Mouse (Mus musculus) kidney, postnatal 0 days (tissue): ENCODE measurements around the gene Cadm2. TPM values are rescaled to one million over a fixed set of nuclear protein-coding genes. Genes with fewer than 3 reads are reported as not detected.

ENCODE experiments used
- ATAC-seq: fragments of 200-750 bp; cut with Nextera tagmentation; replicated peaks from 2 replicates; pipeline ENCODE4 v1.8.0; 2017; ENCODE audit warnings: low read depth, moderate number of reproducible peaks, moderate TSS enrichment, moderate library complexity; ENCODE audit not compliant: low FRiP score
- DNase-seq: peaks from one replicate; pipeline ENCODE4 v3.0.0-alpha.2; 2016; ENCODE audit warnings: low spot score
- H3K27ac ChIP-seq: fragments of 300-500 bp; sonication (generic); 2 replicates; pipeline ENCODE4 v1.5.1; 2014; ENCODE audit warnings: mild to moderate bottlenecking
- H3K27me3 ChIP-seq: fragments of 300-500 bp; sonication (generic); 2 replicates; pipeline ENCODE4 v1.6.1; 2014; ENCODE audit warnings: low read length, mixed read lengths; ENCODE audit not compliant: insufficient read depth
- H3K36me3 ChIP-seq: fragments of 300-500 bp; sonication (generic); 2 replicates; pipeline ENCODE4 v1.6.1; 2014; ENCODE audit warnings: low read length, mixed read lengths; ENCODE audit not compliant: insufficient read depth
- H3K4me1 ChIP-seq: fragments of 300-500 bp; sonication (generic); replicated peaks from 2 replicates; pipeline ENCODE4 v1.6.1; 2014; ENCODE audit warnings: antibody characterized with exemption, low read length, mixed read lengths; ENCODE audit not compliant: insufficient read depth
- H3K4me2 ChIP-seq: fragments of 300-500 bp; sonication (generic); 2 replicates; pipeline ENCODE4 v1.6.1; 2014; ENCODE audit warnings: mild to moderate bottlenecking, low read length, moderate library complexity, mixed read lengths
- H3K4me3 ChIP-seq: fragments of 300-500 bp; sonication (generic); replicated peaks from 2 replicates; pipeline ENCODE4 v1.5.1; 2014; ENCODE audit warnings: low read depth, low read length
- H3K9ac ChIP-seq: fragments of 300-500 bp; sonication (generic); 2 replicates; pipeline ENCODE4 v1.6.1; 2014; ENCODE audit warnings: low read depth, low read length
- H3K9me3 ChIP-seq: fragments of 300-500 bp; sonication (generic); replicated peaks from 2 replicates; pipeline ENCODE4 v1.6.1; 2016; ENCODE audit warnings: low read length, inconsistent platforms, mixed read lengths
- CTCF ChIP-seq: IDR thresholded peaks from 2 replicates; pipeline ENCODE4 v1.5.1; 2016; ENCODE audit warnings: antibody characterized with exemption, low read depth, mild to moderate bottlenecking, moderate library complexity
- WGBS: fragments of 180-500 bp; shearing (Covaris S2); extraction: QIAGEN DNeasy Blood & Tissue Kit; methylation state at CpG from one replicate; pipeline ENCODE4 v1.1.7; 2014; 5-methylcytosine and 5-hydroxymethylcytosine counted together
- polyA plus RNA-seq: library from polyadenylated mRNA; unstranded; fragments of >200 nt; fragmentation: Nextera tagmentation; extraction: Ambion mirVana; gene quantifications from 2 replicates; pipeline ENCODE4 v1.2.1, GENCODE M21; 2015

The Cadm2 gene
- polyA plus RNA-seq, 1 experiment from 2014 or later: 0.11 TPM

DNA sequence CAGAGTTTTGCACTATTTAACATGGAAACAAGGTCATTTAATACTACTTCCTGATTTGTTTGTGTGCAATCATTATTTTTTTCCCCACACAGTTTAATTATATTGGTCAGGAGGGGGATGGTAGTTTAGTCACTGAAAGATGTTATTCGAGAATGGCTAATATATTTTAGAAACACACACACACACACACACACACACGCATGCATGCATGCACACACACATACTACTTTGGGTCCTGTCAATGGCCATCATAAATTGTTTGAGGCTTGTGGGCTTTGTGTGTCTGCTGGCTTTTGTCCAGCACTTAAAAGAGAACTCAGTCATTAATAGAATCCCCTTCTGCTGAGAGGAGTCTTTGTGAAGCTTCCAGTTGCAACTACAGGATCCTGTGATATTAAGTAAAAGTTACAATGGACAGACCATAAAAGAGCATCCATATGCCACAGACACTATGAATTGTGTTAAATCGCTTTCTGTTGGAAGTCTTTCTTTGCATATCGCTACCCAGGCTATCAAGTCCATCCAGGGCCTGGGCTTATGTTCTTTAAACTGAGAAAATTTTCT is 427.8 kb downstream of the Cadm2 start:
- no peak for TF ChIP-seq CTCF
- no peaks in the 10 kb centered on the region for H3K9me3 ChIP-seq
- H3K27ac ChIP-seq: no peak overlapping the region
- H3K4me3 ChIP-seq: no peak overlapping the region
- 88% methylated on average over 4 of the region's 4 CpGs for WGBS
- ATAC-seq: no peak
- H3K4me1 ChIP-seq: no peaks in the 10 kb centered on the region
- DNase-seq: no peak
- H3K36me3 ChIP-seq: no peaks in the 10 kb centered on the region
- H3K9ac ChIP-seq: no peak overlapping the region
- no peak overlapping the region for H3K4me2 ChIP-seq
- no peaks in the 10 kb centered on the region for H3K27me3 ChIP-seq

GRCm38 (mm10) chr16:67192395-67192794 is 428.3 kb downstream of the Cadm2 start:
- no peak overlapping the region for H3K27ac ChIP-seq
- no peak overlapping the region for H3K4me2 ChIP-seq
- H3K36me3 ChIP-seq: no peaks in the 10 kb centered on the region
- H3K4me1 ChIP-seq: no peaks in the 10 kb centered on the region
- H3K9me3 ChIP-seq: no peaks in the 10 kb centered on the region
- H3K4me3 ChIP-seq: no peak overlapping the region
- ATAC-seq (no peak), DNase-seq (no peak)
- no peaks in the 10 kb centered on the region for H3K27me3 ChIP-seq
- 59% methylated on average over 2 of the region's 2 CpGs for WGBS
- TF ChIP-seq CTCF: no peak
- H3K9ac ChIP-seq: no peak overlapping the region

DNA sequence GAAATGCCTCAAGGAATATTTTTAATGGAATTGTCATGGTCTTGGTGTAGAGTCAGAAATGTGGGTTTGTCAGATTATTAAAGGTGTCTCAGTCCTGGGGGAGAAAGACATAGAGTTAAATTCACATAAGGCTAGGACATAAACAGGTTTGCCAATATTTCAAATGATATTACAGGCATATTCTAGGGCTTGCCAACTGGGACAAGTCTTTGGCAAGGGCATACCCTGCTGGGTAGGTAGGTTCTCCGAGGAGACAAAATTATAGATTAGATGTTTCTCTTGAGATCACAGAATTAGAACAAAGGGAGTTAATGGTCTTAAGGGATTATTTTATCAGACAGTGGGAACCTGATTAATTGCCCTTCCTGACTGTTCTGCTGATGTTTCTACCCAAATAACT is 434.4 kb downstream of the Cadm2 start:
- no peak for TF ChIP-seq CTCF
- no peak overlapping the region for H3K27ac ChIP-seq
- 79% methylated on average over 1 of the region's 1 CpGs for WGBS
- no peak overlapping the region for H3K9ac ChIP-seq
- ATAC-seq: no peak
- H3K9me3 ChIP-seq: no peaks in the 10 kb centered on the region
- no peak overlapping the region for H3K4me2 ChIP-seq
- no peak for DNase-seq
- H3K27me3 ChIP-seq: no peaks in the 10 kb centered on the region
- no peaks in the 10 kb centered on the region for H3K4me1 ChIP-seq
- no peak overlapping the region for H3K4me3 ChIP-seq
- H3K36me3 ChIP-seq: no peaks in the 10 kb centered on the region

DNA sequence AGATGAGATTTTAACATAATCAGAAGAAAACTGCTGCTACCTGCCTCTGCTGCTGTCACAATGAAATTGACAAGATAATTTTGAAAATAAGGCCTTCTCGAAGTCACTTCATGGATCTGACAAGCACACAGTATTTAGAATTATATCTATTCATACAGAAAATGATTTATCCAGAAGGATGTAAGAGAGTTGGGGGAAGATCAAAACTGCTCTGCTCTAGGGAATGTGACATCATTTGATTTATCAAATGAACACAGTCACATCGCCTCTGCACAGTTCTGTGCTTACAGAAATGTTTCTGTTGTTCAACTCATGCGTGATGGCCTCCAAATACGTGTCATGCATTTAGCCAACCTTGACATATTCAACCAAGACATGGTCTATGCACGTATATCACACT is 437.8 kb downstream of the Cadm2 start:
- H3K4me3 ChIP-seq: no peak overlapping the region
- H3K27me3 ChIP-seq: no peaks in the 10 kb centered on the region
- TF ChIP-seq CTCF: no peak
- no peaks in the 10 kb centered on the region for H3K4me1 ChIP-seq
- H3K36me3 ChIP-seq: no peaks in the 10 kb centered on the region
- no peak overlapping the region for H3K4me2 ChIP-seq
- DNase-seq (no peak), ATAC-seq (no peak)
- 70% methylated on average over 5 of the region's 5 CpGs for WGBS
- H3K9me3 ChIP-seq: no peaks in the 10 kb centered on the region
- no peak overlapping the region for H3K27ac ChIP-seq
- no peak overlapping the region for H3K9ac ChIP-seq

DNA sequence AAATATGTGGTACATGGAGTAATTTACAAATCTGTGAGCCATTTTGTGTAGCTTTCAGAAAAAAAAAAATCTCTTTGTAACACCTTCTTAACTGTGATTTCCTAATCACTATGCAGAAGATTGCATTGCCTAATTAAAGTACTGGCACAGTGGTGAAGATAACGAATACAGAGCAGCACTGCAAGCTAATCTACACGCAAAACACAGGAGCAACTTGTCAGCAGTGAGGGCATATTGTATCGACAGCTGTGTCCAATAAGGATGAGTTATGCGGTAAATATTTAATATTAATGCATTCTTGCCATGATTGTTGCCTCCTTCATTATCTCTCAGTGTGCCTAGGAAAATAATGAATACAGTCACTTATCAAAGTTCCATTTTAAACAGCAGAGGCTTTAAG is 445.3 kb downstream of the Cadm2 start:
- 88% methylated on average over 4 of the region's 4 CpGs for WGBS
- TF ChIP-seq CTCF: no peak
- H3K9me3 ChIP-seq: no peaks in the 10 kb centered on the region
- H3K36me3 ChIP-seq: no peaks in the 10 kb centered on the region
- no peak for DNase-seq
- no peak overlapping the region for H3K4me3 ChIP-seq
- H3K27me3 ChIP-seq: no peaks in the 10 kb centered on the region
- H3K4me2 ChIP-seq: no peak overlapping the region
- no peaks in the 10 kb centered on the region for H3K4me1 ChIP-seq
- H3K9ac ChIP-seq: no peak overlapping the region
- no peak overlapping the region for H3K27ac ChIP-seq
- no peak for ATAC-seq

DNA sequence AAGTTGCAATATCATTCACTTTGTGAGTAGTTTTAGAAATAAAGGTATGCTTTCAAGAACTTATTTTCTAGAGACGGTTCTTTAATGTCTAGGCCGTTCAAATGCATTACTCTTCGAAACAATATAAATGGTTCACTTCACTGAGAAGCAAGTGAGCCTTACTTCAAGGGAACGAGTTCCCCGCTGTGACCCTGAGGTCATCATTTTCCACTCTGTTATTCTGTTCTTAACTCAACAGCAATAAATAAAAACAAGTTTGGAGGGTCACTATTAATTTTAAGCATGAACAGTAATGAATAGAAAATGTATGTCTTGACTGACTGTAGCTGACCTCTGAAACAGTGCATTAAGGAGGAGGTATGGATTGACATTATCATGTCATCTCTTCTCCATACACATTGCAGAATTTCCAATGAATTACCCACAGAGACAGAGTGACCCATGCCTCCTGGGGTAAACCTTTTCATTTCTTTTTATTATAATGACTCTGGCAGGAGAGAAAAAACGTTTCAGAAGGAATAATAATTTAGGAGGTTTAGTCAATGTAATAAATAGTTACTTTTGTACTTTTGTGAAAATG is 458.4 kb downstream of the Cadm2 start:
- no peak for ATAC-seq
- 49% methylated on average over 6 of the region's 6 CpGs for WGBS
- no peak overlapping the region for H3K4me3 ChIP-seq
- no peak for DNase-seq
- TF ChIP-seq CTCF: no peak
- H3K4me2 ChIP-seq: no peak overlapping the region
- no peak overlapping the region for H3K27ac ChIP-seq
- no peaks in the 10 kb centered on the region for H3K9me3 ChIP-seq
- no peaks in the 10 kb centered on the region for H3K36me3 ChIP-seq
- no peaks in the 10 kb centered on the region for H3K27me3 ChIP-seq
- no peak overlapping the region for H3K9ac ChIP-seq
- no peaks in the 10 kb centered on the region for H3K4me1 ChIP-seq

GRCm38 (mm10) chr16:67124811-67125210 is 495.9 kb downstream of the Cadm2 start:
- Histone ChIP-seq H3K27me3 (no peaks in the 10 kb centered on the region), H3K9me3 (no peaks in the 10 kb centered on the region), H3K27ac (no peak overlapping the region), H3K4me1 (no peaks in the 10 kb centered on the region), H3K4me2 (no peak overlapping the region), H3K36me3 (no peaks in the 10 kb centered on the region), H3K9ac (no peak overlapping the region), H3K4me3 (no peak overlapping the region)
- 71% methylated on average over 4 of the region's 4 CpGs for WGBS
- DNase-seq (no peak), ATAC-seq (no peak)
- TF ChIP-seq CTCF: no peak
